Mouse (Mus musculus): ENCODE measurements around the gene Sdha. TPM values are rescaled to one million over a fixed set of nuclear protein-coding genes. Genes with fewer than 3 reads are reported as not detected.

The Sdha gene
- 100 to 1,000 TPM; 396 to 440 TPM for total RNA-seq (2021)
- long read RNA-seq, experiment 1, transcript Sdha-201 (15 exons, 2,900 nt) = major isoform, 731 of 818 reads
- long read RNA-seq, experiment 1, partial matches to known transcripts = 52 of 818 reads
- long read RNA-seq, experiment 1, other reads (novel, unspliced or antisense) = 32 of 818 reads
- long read RNA-seq, experiment 2, transcript Sdha-201 (15 exons, 2,900 nt) = major isoform, 890 of 994 reads
- long read RNA-seq, experiment 2, partial matches to known transcripts = 61 of 994 reads
- long read RNA-seq, experiment 2, other reads (novel, unspliced or antisense) = 42 of 994 reads

DNA sequence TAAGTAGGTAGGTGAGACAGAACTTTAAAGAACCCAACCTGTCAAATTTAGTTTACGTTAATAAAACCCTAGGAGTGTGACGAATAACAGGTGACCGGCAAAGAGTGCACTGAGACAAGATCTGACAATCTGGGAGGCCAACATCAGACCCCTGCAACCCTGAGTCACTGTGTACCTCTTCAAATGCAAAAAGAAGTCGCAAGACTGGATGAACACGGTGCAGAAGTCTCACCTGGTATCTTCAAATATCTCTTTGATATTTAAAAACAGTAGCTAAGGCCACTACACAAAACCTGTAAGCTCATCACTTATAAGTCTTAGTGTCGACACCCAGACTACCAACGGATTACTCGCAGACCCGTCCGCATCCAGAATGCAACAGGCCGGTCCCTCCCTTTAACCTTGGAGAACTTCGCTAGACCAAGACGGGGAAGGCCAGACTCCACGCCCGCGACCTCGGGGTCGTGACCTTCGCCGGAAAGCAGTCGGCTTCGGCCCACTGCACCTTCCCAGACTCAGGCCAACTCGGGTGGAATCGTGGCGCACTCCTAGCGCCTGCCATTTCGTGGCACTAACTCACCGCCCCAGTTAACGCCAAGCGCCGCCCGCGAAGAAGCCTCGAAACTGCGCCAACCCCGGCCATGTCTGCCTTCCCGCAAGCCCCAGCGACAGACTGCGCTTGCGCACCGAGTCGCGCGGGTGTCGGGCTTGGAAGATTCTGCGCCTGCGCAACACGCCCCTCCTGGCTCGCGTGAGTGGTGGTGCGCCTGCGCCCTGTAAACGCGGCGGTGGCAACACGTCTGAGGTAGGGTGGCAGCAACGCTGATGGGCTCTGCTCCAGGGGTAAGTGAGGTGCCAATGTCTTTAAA, at the start of gene Sdha, which contains the start of gene Ccdc127:
Sdha (minus strand) TSS at position 715 of the 869 bp plus-strand sequence.
Ccdc127 (plus strand) TSS at position 744 of the 869 bp plus-strand sequence.
- peak; percentile 95 to 97 for DNase-seq (ENCODE audit: low spot score in 2 of 2)

DNA sequence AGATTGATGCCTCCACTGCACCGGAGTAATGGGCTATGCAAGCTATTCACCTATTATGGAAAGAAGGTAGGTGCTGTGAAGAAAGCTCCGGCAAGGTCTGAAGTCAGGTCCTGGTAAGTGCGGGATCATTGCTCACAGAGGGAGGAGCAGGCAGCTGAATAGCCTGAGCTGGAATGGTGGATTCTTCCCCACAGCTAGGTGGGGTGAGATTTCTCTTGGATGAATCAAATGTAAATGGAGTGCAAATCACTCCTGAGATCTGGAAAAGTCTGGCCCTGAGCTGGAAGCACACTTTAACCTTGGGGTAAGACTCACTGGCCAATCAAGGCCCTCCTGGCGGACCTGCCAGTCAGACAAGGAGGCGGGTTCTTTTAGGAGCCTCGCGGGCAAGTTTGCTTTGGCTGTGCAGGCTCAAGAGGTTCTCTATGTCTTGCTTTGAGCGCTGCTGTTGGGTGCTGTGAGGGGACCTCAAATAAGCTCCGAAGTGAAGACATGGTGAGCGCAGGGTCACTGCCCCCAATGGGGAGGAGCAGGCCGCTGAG, 49.3 kb upstream of the Sdha start, which contains the start of gene Ftl1-ps1:
Ftl1-ps1 (plus strand) TSS at position 397 of the 542 bp plus-strand sequence.
- no peak for DNase-seq (ENCODE audit: low spot score in 2 of 2)

- no peak for DNase-seq (ENCODE audit: low spot score in 2 of 2)
Measured at GRCm38 (mm10) chr13:74391156-74391555, 41.1 kb upstream of the Sdha start.

- peak in 1 of 2 experiments; percentile 56 for DNase-seq (ENCODE audit: low spot score in 2 of 2)
Measured at GRCm38 (mm10) chr13:74390371-74390990, 40.4 kb upstream of the Sdha start, which contains the start of gene Zfp72. Gene Zfp72, minus strand, starts transcription at chr13:74390836.

DNA sequence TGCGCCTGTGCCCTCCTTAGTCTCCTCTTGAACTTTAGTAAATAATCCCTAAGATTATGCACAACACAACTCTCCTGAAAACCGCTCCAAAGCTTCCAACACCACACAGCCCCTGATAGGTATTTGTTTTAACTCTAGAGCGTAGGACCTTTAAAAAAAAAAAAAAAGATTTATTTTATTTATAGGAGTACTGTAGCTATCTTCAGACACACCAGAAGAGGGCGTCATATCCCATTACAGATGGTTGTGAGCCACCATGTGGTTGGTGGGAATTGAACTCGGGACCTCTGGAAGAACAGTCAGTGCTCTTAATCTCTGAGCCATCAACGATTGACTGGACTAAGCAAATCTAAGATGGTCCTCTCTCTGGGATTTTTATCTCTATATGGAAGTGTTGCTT, 39.6 kb upstream of the Sdha start:
- DNase-seq (ENCODE audit: low spot score in 2 of 2) = no peak

DNA sequence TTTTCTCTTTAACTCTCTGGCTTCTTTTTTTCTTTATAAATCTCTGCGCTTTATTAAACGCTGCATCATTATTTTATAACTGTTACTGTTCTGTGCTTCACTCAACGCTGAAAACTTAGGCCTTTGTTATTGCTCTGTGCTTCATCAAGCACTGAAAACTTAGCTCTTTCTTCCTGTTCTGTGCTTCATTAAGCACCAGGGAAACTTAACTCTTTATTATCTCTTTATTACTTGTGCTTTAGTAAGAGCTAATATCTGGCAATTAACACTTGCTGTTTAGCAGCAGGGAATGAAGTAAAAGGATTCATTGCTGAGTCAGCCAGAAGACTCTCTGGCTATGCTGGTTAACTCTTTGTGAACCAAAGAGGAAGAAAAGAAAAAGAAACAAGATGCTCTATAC, 32.2 kb upstream of the Sdha start:
- DNase-seq (ENCODE audit: low spot score in 2 of 2) = no peak

DNA sequence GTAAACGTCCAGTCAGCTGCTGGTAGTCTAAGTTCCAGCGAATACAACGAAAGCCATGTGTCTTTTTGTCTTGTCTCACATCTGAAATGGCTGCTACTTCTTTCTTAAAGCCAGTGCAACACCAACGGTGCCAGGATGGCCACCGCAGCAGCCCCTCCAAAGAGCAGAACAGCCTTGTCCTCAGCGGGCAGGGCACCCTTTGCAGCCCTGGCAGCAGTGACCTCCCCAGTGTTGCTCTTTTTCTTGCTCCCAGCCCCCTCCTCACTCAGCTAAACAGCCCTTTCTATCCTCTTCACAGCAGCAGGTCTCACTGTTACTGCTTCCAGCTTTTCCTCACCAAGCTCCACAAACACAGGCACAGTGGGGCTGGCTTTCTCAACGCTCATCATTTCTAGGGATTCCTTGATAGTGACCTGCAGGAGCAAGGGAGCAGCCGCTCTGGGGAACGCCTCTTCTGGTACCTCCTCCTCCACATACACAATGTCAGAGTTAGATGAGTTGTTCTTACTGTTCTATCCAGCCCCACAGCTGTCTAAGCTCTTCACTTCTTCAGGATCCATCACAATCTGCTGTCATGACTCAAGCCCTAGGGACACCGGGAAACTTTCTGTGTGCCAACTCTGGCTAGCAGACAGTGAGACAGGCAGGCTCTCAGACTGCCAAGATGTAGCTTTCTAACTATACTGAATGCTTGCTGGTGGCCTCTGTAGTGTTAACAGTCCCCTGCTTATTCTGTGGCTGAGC, 31.6 kb upstream of the Sdha start:
- DNase-seq (ENCODE audit: low spot score in 2 of 2) = no peak

- DNase-seq (ENCODE audit: low spot score in 2 of 2) = peak in 1 of 2 experiments; percentile 16
Measured at GRCm38 (mm10) chr13:74363859-74364235, 13.8 kb upstream of the Sdha start, which contains the start of gene Lrrc14b. Gene Lrrc14b, minus strand, starts transcription at chr13:74364005.

DNA sequence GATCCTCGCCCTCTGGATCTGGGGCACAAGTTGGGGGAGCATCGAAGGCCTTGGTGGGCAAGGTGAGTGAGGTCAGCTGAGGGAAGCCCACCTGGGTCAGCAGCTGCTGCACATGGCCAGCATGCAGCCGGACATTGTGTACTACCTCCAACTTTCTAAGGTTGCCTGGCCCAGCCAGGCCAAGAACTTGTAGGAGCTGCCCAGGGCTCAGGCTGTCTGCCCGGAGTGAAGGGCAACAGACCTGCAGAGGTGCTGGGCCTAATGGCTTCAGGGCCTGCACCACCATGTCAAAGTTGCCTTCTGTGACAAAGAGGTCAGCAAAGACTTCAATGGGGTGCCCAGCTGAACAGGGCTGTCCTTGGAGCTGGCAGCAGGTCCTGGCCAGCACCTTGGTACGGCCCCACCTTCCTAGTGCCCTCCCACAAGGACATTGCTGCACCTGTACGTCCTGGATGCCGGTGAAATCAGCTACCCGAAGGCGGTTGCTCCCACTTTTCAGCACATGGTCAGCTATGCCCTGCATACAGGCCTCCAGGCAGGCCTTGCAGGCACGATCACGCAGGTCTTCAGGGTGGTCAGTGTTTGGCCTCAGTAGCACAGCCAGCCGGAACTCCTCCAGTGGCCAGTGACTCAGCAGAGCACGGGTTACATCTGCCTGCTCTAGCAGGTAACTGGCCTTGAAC, 13.2 kb upstream of the Sdha start:
- peak in 1 of 2 experiments; percentile 13 for DNase-seq (ENCODE audit: low spot score in 2 of 2)

- no peak for DNase-seq (ENCODE audit: low spot score in 2 of 2)
Measured at GRCm38 (mm10) chr13:74362218-74362617, 12.1 kb upstream of the Sdha start.

- no peak for DNase-seq (ENCODE audit: low spot score in 2 of 2)
Measured at GRCm38 (mm10) chr13:74356491-74356890, 6.4 kb upstream of the Sdha start.

DNA sequence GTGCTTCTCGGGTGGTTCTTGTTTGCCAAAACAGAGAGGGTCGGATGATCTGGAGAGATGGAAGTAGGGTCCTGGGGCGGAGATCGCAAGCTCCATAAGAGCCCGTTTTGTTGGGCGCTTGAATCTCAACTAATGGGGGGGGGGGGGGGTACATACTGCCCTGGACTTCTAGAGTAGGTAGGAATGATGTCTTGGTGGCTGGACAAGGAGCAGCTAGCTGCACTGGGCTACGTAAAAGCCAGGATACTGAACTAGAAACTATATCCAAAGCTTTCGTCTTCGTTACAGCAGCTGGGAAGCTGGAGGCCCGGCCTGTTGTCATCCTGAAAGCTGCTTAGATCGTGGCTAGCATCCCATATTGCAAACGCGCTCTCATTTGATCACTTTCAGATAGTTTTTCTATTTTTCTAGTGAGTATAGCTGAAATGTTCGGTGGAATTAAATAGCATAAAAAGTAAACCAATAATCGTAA, 391 bp upstream of the Sdha start:
- DNase-seq (ENCODE audit: low spot score in 2 of 2) = no peak

DNA sequence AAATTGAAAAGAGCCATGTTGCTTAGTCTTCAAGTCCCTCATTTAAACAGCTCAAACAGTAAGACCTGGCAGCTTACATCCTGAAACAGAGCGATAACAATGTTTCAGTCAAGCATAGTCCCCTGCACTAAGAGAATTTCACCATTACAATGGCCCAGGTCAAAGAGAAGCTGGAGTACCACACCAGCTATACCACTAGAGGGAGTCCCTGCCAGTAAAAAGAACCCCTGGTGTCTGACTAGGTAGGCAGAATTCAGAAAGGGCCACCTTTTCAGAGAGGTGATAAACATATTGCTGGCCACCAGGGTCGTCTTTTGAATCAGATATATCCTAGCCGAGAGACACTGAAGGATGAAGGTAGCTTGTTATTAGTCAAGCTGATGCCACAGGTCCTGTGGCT, 9.0 kb downstream of the Sdha start:
- peak in 1 of 2 experiments; percentile 17 for DNase-seq (ENCODE audit: low spot score in 2 of 2)

GRCm38 (mm10) chr13:74329321-74329720, 20.8 kb downstream of the Sdha start:
- DNase-seq (ENCODE audit: low spot score in 2 of 2) = no peak

GRCm38 (mm10) chr13:74317170-74317849, 32.8 kb downstream of the Sdha start, which contains the start of gene Pdcd6:
Gene Pdcd6, minus strand, starts transcription at chr13:74317580.
- DNase-seq (ENCODE audit: low spot score in 2 of 2) = peak; percentile 79 to 88

DNA sequence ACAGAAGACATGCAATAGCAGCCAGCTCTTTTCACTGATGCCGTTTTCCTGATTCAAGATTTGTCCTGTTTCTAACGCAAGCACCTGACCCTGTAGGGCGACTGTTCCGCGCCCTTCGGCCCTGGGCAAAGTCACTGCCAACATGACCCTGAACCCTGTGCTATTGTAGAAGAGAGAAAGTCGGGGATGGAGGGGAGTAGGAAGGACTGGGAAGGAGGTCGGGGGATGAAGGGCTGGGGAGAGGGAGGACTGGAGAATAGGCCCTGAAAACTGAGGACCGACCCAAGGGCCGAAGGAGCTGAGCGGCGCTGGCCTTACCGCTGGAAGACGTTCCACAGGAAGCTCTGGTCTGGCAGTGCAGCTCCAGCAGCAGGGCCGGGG, 33.3 kb downstream of the Sdha start:
- DNase-seq (ENCODE audit: low spot score in 2 of 2) = no peak

- no peak for DNase-seq (ENCODE audit: low spot score in 2 of 2)
Measured at GRCm38 (mm10) chr13:74316386-74316785, 33.7 kb downstream of the Sdha start.

DNA sequence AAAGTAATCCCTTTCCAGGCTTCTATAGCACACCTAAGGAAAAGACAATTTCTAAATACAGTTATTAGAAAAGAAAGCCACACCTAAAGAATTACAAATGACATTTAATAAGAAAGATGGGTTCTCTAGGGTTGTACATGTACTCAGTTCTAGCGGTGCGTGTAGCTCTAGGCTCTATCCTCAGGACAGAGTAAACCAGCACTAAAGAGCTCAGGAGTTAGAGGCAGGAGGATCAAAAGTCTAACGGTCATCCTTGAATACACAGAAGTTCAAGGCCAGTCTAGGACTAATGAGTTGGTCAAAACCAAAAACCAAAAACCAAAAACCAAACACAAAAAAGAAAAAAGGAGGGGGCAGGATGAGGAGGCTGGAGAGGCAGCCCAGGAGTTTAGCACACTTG, 35.5 kb downstream of the Sdha start:
- no peak for DNase-seq (ENCODE audit: low spot score in 2 of 2)

DNA sequence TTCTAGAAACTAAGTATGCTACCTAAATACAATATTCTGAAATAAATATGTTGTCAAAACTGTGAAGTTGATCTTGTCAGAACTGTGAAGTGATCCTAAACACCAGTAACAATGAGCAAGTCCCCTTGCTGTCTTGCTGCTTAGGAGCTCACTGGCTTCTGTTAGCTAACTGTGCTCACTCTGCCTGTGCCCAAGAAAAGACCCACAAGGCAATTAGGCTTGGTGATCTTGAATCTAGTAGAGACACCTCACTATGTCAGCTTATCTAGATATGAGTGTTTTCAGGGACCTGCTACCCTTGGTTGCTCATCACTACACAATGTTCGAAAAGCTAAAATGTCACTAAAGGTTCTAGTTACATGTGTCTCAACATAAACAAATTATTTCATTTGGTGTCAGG, 44.3 kb downstream of the Sdha start:
- DNase-seq (ENCODE audit: low spot score in 2 of 2) = no peak
